Mouse (Mus musculus) CD4-positive, CD25-positive, alpha-beta regulatory T cell, adult 2 months (primary cell): Measurements from ENCODE around the gene Gm3033.
"Not testable (repeated sequence)": the region's sequence is repeated elsewhere in the genome, so short reads cannot be mapped to it uniquely, and the experiment has no call there.

Experiments used
- DNase-seq: peaks from one replicate; pipeline ENCODE4 v3.0.0-alpha.2; 2012; ENCODE audit warnings: low read depth, low spot score

Gene Gm3033

GRCm38 (mm10) chr14:3845945-3846344 is at the start of gene Gm3033:
Gene Gm3033 (plus strand): TSS chr14:3846245.
- not testable (repeated sequence) for DNase-seq

- not testable (repeated sequence) for DNase-seq
Measured at GRCm38 (mm10) chr14:3809774-3810173, 36.3 kb upstream of the Gm3033 start, which contains the start of gene Gm3002. Gene Gm3002 (plus strand): TSS chr14:3810074.

- not testable (repeated sequence) for DNase-seq
Measured at GRCm38 (mm10) chr14:3883872-3884271, 37.8 kb downstream of the Gm3033 start, which contains the start of gene Gm2916. Gene Gm2916 (plus strand): TSS chr14:3884172.
